Mouse (Mus musculus): Measurements from ENCODE around the gene Ankrd44.
A peak's percentile ranks its signal among the peaks of the same experiment; 100 is the strongest.

Gene Ankrd44

DNA sequence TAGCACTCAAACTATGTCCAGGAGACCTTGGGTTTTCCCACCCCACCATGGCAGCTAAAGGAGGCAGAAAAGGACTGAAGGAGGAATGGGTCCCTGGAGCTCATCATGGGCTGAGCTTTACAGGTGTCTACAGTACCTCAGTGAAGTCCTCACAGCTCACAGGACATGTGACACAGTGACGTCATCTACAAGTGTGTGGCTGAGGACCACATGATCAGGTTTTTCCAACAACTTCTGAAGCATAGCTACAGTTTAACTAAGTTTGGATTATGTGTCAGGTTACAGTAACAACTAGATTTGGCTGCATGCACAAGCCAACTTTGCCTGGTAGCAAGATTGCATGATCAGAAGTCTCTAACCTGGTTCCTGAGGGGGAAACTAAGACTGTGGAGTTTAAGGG lies 78.9 kb downstream of the Ankrd44 start:
- DNase-seq (ENCODE audit: low spot score in 2 of 2), result no peak

DNA sequence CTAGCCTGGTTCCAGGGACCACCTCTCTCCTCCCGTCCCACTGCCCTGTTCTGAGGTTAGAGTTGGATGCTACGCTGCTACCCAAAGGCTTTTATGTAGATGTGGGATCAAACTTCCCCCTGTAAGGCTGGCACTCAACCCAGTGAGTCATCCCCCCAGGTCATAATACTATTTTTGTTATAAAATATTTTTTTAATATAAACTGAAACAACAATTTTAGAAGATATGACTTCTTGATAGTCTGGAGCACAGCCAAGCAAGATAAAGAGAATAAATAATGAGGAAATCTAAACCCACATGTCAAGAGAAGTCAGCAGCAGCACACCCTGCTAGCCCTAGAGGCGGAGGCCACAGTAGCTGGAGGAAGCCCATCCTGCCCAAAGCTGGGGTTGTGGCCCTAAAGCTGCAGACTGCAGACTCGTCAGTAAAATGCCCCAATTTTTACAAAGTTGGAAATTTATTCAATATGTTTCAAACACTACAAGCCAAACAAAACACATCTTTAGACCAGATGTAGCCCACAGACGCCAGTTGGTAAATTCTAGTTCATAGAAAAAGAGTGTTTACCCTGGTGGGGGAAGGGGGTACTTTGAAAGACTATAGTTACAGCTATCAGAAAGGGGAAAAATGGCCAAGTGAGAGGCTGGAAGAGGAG lies 79.7 kb downstream of the Ankrd44 start:
- no peak for DNase-seq (ENCODE audit: low spot score in 2 of 2)

GRCm38 (mm10) chr1:54844361-54844760 lies 81.8 kb downstream of the Ankrd44 start:
- no peak for DNase-seq (ENCODE audit: low spot score in 2 of 2)

GRCm38 (mm10) chr1:54842765-54843461 lies 83.3 kb downstream of the Ankrd44 start:
- no peak for DNase-seq (ENCODE audit: low spot score in 2 of 2)

- DNase-seq (ENCODE audit: low spot score in 2 of 2), result no peak
Measured at GRCm38 (mm10) chr1:54841788-54842187, 84.4 kb downstream of the Ankrd44 start.

GRCm38 (mm10) chr1:54840040-54840439 lies 86.1 kb downstream of the Ankrd44 start:
- DNase-seq (ENCODE audit: low spot score in 2 of 2), result no peak

- DNase-seq (ENCODE audit: low spot score in 2 of 2), result no peak
Measured at GRCm38 (mm10) chr1:54838486-54838805, 87.7 kb downstream of the Ankrd44 start.

DNA sequence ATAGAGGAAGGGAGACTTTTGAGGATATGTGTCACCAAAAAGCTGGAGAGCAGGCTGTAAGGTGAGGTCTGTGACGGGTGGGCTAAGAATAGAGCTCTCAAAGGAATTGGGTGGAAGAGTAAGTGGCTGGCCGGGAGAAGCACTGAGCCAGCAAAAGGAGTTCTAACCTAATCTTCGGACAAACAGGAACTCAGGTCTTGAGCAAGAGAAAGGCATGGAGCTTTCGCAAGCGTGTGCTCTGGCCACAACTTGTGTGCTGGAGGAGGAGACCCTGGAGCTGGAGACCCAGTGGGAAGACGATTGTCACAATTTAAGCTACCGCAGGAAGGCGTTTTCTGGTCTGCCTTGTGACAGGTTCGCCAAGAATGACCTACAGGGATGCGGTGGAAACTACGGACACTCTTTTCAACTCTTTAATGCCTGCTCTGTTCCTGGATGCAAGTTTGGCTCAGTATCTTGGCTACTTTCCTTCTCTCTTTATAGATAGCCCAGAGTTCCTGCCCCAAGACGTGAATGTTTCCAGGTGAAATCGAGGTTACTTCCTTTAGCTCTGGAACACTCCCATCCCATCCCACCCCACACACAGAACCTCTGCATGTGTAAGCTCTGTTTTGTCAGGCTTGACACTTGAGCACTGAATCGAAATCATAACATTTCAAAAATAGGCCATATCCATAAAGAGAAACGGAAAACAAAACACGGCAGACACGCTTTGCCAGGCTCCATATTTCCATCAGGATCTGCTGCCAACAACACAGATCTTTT lies 88.3 kb downstream of the Ankrd44 start:
- no peak for DNase-seq (ENCODE audit: low spot score in 2 of 2)

- no peak for DNase-seq (ENCODE audit: low spot score in 2 of 2)
Measured at GRCm38 (mm10) chr1:54835661-54836205, 90.5 kb downstream of the Ankrd44 start.

DNA sequence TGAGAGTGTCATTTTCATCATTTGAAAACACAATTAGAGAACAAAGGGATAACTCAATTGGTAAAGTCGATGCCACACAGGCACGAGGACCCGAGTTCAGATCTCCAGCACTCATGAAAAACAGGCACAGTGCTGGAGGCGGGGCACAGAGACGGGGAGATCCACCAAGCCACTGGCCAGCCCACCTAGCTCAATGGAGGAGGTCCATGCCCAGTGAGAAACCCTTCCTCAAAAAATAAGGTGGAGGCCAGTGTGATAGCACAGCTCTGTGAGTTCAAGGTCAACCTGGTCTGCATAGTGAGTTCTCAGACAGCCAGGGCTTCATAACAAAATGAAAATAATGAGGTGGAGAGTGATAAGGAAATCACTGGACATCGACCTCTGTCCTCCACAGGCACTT lies 93.0 kb downstream of the Ankrd44 start:
- no peak for DNase-seq (ENCODE audit: low spot score in 2 of 2)

GRCm38 (mm10) chr1:54832765-54833164 lies 93.4 kb downstream of the Ankrd44 start:
- no peak for DNase-seq (ENCODE audit: low spot score in 2 of 2)

DNA sequence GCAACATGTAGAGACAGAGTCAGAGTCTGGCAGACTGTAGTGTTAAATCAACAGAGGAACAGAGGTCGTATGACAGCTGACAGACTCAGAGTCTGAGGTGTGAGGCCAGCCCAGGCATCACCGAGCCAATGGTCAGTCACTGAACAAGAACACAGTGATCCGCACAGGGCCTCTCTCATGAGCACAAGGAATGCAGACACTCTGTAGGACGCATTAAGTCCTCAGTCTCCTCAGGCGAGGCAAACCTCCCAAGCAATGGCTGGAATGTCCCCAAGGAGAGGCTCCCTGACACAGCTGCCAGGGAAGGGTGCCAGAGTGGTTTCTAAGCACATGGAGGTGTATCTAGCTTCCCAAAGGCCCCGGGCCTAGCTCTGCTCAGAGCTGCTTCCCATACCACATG lies 96.0 kb downstream of the Ankrd44 start:
- no peak for DNase-seq (ENCODE audit: low spot score in 2 of 2)

DNA sequence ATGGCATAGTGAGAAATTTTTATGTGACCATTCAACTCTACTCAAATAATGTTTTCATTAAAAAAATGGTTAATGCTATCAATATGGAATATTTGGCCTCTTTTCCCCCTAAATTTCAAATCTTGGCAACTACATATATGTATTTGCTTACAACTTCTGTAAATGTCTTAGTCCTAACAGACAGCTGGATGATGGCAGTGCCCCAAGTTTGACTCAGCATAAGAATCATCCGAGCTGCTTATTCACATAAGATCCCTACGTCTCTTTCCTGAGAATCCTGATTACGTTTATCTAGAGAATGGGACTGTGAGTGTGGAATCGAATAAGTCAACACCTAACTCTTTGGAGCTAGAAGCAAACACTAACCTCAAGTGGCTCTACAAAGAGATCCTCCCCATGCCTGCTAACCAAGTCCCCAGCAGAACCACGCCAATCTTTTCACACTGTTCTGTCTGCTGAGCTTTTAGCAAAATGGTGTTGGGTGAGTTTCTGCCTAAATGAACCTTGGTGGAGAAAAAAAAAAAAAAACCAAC lies 96.4 kb downstream of the Ankrd44 start:
- no peak for DNase-seq (ENCODE audit: low spot score in 2 of 2)

GRCm38 (mm10) chr1:54827827-54828226 lies 98.4 kb downstream of the Ankrd44 start:
- no peak for DNase-seq (ENCODE audit: low spot score in 2 of 2)

- DNase-seq (ENCODE audit: low spot score in 2 of 2), result no peak
Measured at GRCm38 (mm10) chr1:54827351-54827750, 98.8 kb downstream of the Ankrd44 start.

DNA sequence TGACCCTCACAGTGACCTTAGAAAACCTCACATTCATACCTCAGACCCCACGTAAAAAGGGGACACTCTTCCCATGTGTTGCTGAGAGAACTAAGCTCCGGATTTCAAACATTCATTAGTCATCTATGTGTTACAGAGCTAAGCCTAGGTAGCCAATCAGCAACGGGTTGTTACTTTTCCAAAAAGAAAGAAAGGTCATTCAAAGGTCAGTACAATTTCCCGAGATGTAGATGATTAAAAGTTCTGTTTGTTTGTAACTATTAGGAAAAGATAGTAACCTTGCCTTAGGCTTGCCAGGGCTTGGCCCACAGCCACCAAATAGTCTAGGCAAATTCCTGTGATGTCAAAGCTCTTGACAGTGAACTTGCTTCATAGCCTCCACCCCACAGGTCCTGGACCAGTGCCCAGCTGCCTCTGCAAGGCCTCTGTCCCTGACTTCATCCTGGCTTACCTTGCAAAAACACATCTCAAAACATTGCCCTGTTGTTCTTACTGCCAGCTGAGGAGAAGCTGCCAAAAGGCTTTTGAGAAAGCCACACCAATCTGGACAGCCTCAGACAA lies 99.7 kb downstream of the Ankrd44 start:
- DNase-seq (ENCODE audit: low spot score in 2 of 2), result no peak

- DNase-seq (ENCODE audit: low spot score in 2 of 2), result no peak
Measured at GRCm38 (mm10) chr1:54825718-54826425, 100.3 kb downstream of the Ankrd44 start.

GRCm38 (mm10) chr1:54824106-54824808 lies 101.9 kb downstream of the Ankrd44 start:
- no peak for DNase-seq (ENCODE audit: low spot score in 2 of 2)

- DNase-seq (ENCODE audit: low spot score in 2 of 2), result peak in 1 of 2 experiments; percentile 36
Measured at GRCm38 (mm10) chr1:54821797-54822196, 104.4 kb downstream of the Ankrd44 start.

GRCm38 (mm10) chr1:54815206-54815855 lies 110.9 kb downstream of the Ankrd44 start:
- no peak for DNase-seq (ENCODE audit: low spot score in 2 of 2)
